Mouse (Mus musculus) hematopoietic stem cell, adult 5-6 weeks (primary cell): ENCODE data around the gene Nxph1. TPM values are rescaled to one million over a fixed set of nuclear protein-coding genes. Genes with fewer than 3 reads are reported as not detected.

Source experiments
- total RNA-seq: library from RNA; stranded (forward); fragments of 172-1452, 232-1000 nt; gene quantifications from 2 replicates; pipeline ENCODE4 v1.2.3, GENCODE M21; 2017

Gene Nxph1
- total RNA-seq, 1 experiment from 2014 or later, result not detected

Other genes starting within 250 kb of the Nxph1 start
- gene Ica1, start 169.9 kb upstream of the Nxph1 start, total RNA-seq, result 51.0 and 59.3 TPM in 2 replicates